Mouse (Mus musculus) brain, embryonic 14.5 days (tissue): ENCODE measurements around the gene Jade1.

ENCODE experiments used
- CTCF ChIP-seq: fragments of 200-500 bp; IDR thresholded peaks from 2 replicates; pipeline ENCODE4 v1.5.1; 2012; ENCODE audit warnings: inconsistent platforms, mild to moderate bottlenecking, moderate library complexity, borderline replicate concordance; ENCODE audit not compliant: insufficient read depth, insufficient read length; ENCODE audit errors: extremely low read depth
- POLR2A ChIP-seq: fragments of 200-500 bp; IDR thresholded peaks from 2 replicates; pipeline ENCODE4 v1.6.1; 2012; ENCODE audit warnings: mild to moderate bottlenecking, inconsistent platforms, borderline replicate concordance; ENCODE audit not compliant: poor library complexity, insufficient read depth, insufficient read length, severe bottlenecking; ENCODE audit errors: extremely low read depth

GRCm38 (mm10) chr3:41528291-41528969, 27.1 kb upstream of the Jade1 start:
- no peak for TF ChIP-seq CTCF
- TF ChIP-seq POLR2A, result no peak
